Mouse (Mus musculus): Measurements from ENCODE around the gene Gm9964.
"Not testable (repeated sequence)": the region's sequence is repeated elsewhere in the genome, so short reads cannot be mapped to it uniquely, and the experiment has no call there.

Gm9964 gene

DNA sequence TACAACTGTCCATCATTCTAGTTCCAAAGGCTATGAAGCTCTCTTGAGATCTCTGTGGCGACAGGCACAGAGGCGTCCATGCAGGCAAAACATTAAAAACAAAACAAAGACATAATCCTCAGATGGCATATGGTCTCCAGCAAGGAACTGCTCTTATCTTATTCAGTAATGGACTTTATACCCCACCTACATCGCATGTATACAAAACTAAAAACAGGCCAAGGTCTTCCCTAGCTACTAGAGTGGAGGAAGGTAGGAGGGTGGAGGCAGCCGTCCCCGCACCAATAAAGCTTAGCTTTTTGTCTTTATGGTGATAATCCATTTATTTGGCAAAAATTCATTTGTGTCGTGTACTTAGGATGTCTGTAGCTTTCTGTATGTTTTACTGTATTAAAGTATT lies 6.4 kb upstream of the Gm9964 start:
- no peak for DNase-seq (ENCODE audit: extremely low read depth, insufficient read length, low spot score)

DNA sequence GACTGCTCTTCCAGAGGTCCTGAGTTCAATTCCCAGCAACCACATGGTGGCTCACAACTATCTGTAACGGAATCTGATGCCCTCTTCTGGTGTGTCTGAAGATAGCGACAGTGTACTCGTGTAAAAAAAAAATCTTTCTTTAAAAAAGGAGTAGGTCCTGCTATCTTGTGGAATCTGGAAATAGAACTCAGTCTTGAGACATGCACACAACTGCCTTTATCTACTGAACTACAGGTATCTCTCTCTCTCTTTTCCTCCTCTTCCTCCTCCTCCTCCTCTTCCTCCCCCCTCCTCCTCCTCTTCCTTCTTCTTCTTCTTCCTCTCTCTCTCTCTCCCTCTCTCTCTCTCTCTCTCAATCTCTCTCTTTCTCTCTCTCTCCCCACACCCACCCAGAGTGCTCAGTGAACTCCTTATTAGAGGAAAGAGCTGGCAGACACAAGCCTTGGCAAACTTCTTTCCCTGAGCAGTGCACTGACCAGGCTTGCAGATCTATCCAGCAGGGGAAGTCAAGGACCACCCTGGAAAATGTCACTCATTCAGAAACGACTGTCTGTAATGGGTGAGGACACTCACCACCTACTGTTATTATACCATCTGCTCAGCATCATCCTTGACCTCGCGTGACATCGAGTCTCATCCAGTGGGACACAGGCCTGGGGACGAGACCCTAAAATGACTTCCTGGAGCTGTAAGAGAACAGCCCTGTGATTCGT lies 3.2 kb upstream of the Gm9964 start:
- DNase-seq (ENCODE audit: extremely low read depth, insufficient read length, low spot score): no peak

DNA sequence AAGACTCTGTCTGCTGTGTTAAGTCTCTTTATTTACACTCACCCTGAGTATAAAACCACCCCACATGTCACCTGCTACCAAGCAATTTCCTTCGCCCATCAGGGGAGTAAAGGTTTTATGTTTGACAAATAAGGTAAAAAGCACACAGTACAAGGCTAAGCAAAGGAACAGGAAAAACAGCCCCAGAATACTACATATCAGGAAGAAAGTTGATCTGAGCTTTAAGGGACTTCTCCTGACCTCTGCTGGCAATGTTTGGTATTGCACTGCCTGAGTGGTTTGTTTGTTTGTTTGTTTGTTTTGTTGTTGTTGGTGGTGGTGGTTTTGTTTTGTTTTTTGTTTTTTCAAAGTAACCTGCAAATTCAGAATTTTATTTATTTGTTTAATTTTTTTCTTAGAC lies 539 bp downstream of the Gm9964 start:
- DNase-seq (ENCODE audit: extremely low read depth, insufficient read length, low spot score): no peak

DNA sequence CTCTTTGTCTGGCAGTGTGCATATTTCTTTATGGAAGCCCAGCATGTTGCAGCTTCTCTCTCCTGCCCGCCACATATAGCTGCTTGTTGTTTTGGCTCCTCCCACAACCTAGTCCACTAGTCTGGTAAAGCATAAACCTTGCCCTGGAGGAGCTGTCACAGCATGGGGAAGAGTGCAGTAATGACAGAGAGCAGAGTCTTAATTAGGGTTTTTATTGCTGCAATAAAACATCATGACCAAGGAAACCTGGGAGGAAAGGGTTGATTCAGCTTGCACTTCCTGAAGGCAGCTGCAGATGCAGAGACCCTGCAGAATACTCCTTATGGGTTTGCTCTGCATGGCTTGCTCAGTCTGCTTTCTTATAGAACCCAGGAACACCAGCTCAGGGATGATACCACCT lies 2.7 kb downstream of the Gm9964 start:
- DNase-seq (ENCODE audit: extremely low read depth, insufficient read length, low spot score): no peak

DNA sequence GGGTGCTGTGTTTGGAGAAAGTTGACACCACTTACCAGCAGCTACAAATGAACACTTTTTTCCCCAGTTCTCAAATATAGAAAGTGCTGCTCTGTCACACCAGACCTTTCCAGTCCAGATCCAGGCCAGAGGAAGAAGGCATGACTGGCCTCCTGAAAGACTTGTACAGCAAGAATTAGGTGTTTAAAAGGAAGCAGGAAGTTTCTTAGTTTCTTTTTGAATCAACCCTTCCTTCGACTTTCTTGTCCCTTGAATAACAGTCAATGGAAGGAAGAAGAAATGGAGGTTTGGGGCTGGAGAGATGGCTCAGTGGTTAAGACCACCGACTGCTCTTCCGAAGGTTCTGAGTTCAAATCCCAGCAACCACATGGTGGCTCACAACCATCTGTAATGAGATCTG lies 3.7 kb downstream of the Gm9964 start:
- DNase-seq (ENCODE audit: extremely low read depth, insufficient read length, low spot score): no peak

GRCm38 (mm10) chr11:79292130-79292529 lies 4.6 kb downstream of the Gm9964 start:
- no peak for DNase-seq (ENCODE audit: extremely low read depth, insufficient read length, low spot score)

- DNase-seq (ENCODE audit: extremely low read depth, insufficient read length, low spot score): no peak
These were observed 5.1 kb downstream of the Gm9964 start for GRCm38 (mm10) chr11:79291651-79292050.

- peak; percentile 41 for DNase-seq (ENCODE audit: extremely low read depth, insufficient read length, low spot score)
These were observed 6.2 kb downstream of the Gm9964 start for GRCm38 (mm10) chr11:79290473-79290872.

DNA sequence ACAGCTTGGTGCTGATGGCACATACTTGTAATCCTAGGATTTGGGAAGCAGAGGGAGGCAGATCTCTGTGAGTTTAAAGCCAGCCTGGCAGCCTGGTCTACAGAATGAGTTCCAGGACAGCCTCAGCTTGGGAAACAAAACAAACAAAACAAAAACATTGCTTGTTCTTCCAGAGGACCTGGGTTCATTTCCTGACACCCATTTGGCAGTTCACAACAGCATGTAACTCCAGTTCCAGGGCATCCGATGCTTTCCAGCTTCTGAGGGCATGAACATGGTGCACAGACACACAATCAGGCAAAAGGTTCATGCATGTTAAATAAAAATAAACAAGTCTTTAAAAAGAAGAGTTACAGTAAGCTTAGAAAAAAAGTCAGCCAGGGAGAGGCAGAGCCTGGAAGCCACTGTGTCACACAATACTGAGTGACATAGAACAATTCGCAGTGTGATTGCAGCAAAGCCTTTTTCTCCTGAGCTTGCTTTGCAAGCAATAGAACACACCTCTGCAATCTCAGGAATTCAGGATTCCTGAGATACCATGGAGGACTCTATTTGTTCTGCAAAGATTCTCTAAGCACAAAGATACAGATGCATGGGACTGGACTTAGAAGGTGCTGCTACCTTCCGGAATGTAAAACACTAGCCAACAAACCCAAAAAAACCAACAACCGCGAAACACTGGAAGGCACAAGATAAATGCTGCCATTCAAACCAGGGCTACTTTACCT lies 7.6 kb downstream of the Gm9964 start:
- no peak for DNase-seq (ENCODE audit: extremely low read depth, insufficient read length, low spot score)

GRCm38 (mm10) chr11:79288278-79288843 lies 8.3 kb downstream of the Gm9964 start:
- no peak for DNase-seq (ENCODE audit: extremely low read depth, insufficient read length, low spot score)

GRCm38 (mm10) chr11:79287447-79287846 lies 9.3 kb downstream of the Gm9964 start:
- no peak for DNase-seq (ENCODE audit: extremely low read depth, insufficient read length, low spot score)

DNA sequence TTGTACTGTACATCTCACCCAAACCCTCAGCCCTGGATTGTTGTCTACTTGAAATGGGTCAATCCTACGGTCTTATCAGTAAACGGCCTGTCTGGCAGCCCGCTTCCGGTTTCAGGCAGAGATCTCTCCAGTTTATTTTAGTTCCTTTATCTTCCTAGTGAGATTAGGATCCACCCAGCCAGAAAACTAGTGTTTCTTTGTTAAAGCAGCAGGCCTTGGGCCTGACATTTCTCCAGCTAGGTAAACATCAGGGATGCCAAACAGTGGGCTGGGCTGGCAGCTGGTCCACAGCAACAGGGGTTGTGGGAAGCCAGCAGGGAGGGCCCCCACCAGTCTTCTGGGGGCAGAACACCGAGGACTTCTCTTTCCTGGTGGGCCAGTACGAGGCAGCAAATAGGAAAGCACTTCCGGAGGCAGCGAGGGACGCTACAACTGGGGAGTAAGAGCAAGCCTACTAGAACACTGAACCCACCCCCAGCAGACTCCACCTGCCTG lies 10.4 kb downstream of the Gm9964 start:
- DNase-seq (ENCODE audit: extremely low read depth, insufficient read length, low spot score): no peak

- DNase-seq (ENCODE audit: extremely low read depth, insufficient read length, low spot score): no peak
These were observed 13.2 kb downstream of the Gm9964 start for GRCm38 (mm10) chr11:79283350-79284030.

- no peak for DNase-seq (ENCODE audit: extremely low read depth, insufficient read length, low spot score)
These were observed 15.3 kb downstream of the Gm9964 start for GRCm38 (mm10) chr11:79281396-79281795.

DNA sequence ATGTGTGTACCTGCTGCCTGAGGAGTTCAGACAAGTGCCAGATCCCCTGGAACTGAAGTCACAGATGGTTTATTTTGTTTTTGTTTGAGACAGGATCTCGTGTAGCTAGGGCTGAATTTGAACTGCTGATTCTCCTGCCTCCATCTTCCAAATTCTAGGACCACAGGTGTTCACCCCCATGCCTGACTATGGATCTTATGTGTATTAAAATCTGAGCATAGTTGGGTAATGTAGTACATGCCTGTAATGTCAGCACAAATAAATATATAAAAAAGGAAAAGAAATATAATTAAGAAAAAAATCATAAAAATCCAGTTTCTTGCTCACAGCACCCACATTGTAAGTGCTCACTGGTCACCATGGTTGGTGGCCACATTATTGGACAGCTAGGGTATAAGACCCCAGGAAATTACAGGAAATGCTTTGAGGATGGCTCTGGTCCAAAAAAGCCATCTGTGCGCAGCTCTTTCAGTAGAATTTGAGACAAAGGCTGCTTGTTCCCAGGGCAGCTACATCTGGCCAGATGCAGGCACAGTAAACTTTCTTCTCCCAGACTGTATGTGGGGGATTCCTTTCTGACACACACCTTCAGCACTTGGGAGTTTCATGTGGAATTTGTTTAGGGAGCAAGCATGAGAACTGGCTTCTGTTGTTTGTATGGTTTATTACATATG lies 16.8 kb downstream of the Gm9964 start:
- no peak for DNase-seq (ENCODE audit: extremely low read depth, insufficient read length, low spot score)

GRCm38 (mm10) chr11:79273757-79274156 lies 22.9 kb downstream of the Gm9964 start:
- DNase-seq (ENCODE audit: extremely low read depth, insufficient read length, low spot score): no peak

- no peak for DNase-seq (ENCODE audit: extremely low read depth, insufficient read length, low spot score)
These were observed 23.7 kb downstream of the Gm9964 start for GRCm38 (mm10) chr11:79273039-79273438.

DNA sequence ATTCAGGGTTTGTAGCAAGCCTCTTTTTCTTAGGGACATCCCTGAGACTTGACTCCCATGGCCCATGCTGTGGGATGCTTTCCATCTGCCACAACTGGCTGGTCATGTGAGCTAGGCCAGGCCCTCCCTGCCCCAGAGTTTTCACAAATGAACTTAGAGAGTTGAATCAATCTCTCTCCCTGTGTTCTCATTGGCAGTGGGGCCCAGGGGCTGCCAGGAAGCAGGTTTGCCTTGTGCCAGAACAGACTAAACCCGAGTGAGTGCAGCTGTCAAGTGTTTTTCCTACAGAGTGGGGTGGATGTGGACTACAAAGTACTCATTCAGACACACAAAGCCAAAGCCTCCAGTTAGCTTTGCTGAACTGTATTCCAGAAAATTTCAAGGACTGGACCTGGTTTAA lies 29.5 kb downstream of the Gm9964 start:
- no peak for DNase-seq (ENCODE audit: extremely low read depth, insufficient read length, low spot score)

DNA sequence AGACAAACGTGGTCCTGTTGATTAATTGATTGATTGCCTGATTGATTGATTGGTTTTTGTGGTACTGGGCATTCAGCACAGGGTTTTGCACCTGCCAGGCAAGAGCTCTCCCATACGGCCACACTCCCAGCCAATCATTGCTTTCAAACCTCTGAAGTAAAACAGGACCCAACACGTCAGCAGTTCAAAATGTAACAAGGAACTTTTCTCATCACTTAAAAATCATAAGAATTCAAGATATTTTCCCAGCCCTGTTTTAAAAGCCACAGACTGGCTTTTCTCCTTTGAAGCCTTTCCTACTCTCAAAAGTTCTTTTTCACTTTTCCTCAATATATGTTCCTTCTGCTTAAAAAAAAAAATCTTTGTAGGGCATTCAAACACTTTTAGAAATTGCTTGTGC lies 32.3 kb downstream of the Gm9964 start:
- peak; percentile 39 for DNase-seq (ENCODE audit: extremely low read depth, insufficient read length, low spot score)

- not testable (repeated sequence) for DNase-seq (ENCODE audit: extremely low read depth, insufficient read length, low spot score)
These were observed 36.6 kb downstream of the Gm9964 start for GRCm38 (mm10) chr11:79260126-79260525.

DNA sequence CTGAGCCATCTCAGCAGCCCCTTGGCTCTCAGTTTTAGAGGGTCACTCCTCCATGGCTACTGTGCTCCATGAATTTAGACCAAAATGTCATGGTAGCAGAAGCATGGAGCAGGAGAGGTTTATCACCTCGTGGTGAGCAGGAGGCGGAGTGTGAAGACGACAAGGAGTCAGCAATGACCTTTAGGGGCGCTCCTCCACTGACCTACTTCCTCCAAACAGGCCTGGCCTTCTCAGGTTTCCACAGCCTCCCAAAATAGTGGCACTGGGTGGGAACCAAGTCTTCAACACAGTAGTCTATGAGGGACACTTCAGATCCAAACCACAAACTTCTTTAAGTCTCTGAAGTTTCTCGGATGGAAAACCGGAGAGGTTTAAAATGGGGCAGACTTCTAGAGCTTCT lies 38.0 kb downstream of the Gm9964 start:
- DNase-seq (ENCODE audit: extremely low read depth, insufficient read length, low spot score): no peak

Measured in 3134 (cell line).